13 mouse cellular contexts compared by ENCODE assay signal in genomic region chr3:37781086-37781485, GRCm38 (mm10).
"Had no signal": no experiment of that assay in that cellular context is flagged by ENCODE, and none has a peak within 500 bp of the region (broad histone marks: within the 10 kb centered on the region; RNA-seq: fewer than 3 reads in every experiment).

No protein-coding gene starts in this region.

- H3K4me3 ChIP-seq: kidney, embryonic 15.5 days; left cerebral cortex, adult 2 months; liver, embryonic 13.5 days had no signal

- H3K9me3 ChIP-seq: kidney, embryonic 15.5 days; liver, embryonic 13.5 days had no signal

- H3K27me3 ChIP-seq: kidney, embryonic 15.5 days; liver, embryonic 13.5 days had no signal

- H3K4me1 ChIP-seq: liver, embryonic 13.5 days had no signal

- H3K4me2 ChIP-seq: kidney, embryonic 15.5 days; liver, embryonic 13.5 days; midbrain, embryonic 11.5 days had no signal

- H3K9ac ChIP-seq: kidney, embryonic 15.5 days; liver, embryonic 13.5 days had no signal

- H3K36me3 ChIP-seq: kidney, embryonic 15.5 days; liver, embryonic 13.5 days had no signal

- H3K27ac ChIP-seq: kidney, embryonic 15.5 days; left cerebral cortex, adult 2 months; liver, embryonic 13.5 days had no signal

- DNase-seq: kidney, postnatal 10 days; kidney, postnatal 36 days; layer of hippocampus, postnatal 36 days; liver, embryonic 13.5 days; lung, adult 2 months; lung, postnatal 14 days; lung, postnatal 4 days; midbrain, embryonic 14.5 days; thymus, adult 18-20 months; thymus, postnatal 36 days had no signal
